Mouse (Mus musculus) right cerebral cortex, postnatal 4 days (tissue): ENCODE results near the gene Orai3.
"Not testable (repeated sequence)": the region's sequence is repeated elsewhere in the genome, so short reads cannot be mapped to it uniquely, and the experiment has no call there.

Experiments
- DNase-seq: peaks from one replicate; pipeline ENCODE4 v3.0.0-alpha.2; 2022

Orai3 gene

DNA sequence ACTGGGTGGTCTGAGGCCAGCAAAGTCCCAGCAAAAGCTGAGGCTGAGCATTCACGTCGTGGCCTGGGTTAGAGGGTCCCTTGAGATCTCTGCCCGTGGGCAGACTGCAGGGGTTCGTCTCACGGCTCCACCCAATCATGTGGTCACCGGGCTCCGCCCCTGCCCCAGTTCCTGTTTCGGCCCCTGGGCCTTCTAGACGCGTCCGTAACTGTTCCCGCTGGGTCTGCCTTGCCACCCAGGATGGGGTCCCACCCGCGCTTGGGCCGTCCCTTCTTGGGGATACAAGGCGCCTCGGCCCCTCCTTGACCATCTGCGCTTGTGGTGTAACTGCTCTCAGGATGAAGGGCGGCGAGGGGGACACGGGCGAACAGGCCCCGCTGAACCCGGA is at the start of gene Orai3:
Gene Orai3, plus strand, starts transcription at position 165 of the 388 bp plus-strand sequence.
- DNase-seq = peak; percentile 78

DNA sequence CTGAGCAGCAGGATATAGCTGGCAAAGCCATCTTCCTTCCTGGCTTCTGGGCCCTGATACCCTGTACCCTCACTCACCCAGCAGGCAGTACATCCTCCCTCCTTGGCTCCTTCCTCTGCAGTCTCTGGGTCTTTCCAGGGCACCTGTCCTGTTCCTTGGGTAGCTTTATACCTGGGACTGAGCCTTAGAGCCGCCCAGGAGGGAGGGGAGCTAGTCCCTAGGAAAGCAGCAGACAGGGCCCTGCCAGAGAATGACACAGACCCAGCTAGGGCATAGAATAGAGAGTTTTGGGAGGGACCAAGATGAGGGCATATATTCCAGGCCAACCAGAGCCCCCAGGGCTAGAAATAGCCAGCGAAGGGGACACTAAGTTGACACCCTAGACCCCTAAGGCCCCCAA is 44.1 kb upstream of the Orai3 start:
- no peak for DNase-seq

DNA sequence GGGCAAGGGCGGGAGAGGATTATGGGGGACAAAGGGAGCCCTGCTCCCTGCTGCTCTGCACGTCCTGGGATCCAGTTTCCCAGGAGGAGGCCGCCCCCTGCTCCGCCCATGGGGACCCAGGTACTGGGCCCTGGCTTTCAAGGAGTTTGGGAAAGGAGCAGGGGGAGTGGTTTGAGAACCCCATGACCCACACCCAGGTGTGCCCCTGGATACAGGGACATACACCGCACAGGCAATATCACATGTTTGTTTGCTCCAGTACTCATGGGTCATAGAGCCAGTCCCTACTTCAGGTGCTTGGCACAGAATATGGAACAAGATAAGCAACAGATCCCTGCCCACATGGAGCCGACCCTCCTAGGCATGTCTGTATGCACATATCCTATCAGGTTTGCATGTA is 43.7 kb upstream of the Orai3 start:
- no peak for DNase-seq

DNA sequence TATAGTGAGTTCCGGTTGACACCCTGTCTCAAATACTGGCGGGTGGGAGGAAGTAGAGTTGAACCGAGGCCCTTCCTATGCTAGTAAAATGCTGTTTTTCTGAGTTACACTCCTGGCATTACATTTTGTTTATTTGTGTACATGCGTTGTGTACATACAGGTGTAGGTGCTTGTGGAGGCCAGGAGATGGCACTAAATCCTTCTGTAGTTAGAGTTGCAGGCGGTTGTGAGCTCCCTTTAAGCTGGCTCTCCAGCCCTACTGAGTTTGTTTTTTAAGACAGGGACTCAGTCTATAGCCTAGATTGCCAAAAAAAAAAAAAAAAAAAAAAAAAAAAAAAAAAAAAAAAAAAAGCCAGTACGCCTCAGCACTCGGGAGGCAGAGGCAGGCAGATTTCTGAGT is 41.7 kb upstream of the Orai3 start:
- no peak for DNase-seq

DNA sequence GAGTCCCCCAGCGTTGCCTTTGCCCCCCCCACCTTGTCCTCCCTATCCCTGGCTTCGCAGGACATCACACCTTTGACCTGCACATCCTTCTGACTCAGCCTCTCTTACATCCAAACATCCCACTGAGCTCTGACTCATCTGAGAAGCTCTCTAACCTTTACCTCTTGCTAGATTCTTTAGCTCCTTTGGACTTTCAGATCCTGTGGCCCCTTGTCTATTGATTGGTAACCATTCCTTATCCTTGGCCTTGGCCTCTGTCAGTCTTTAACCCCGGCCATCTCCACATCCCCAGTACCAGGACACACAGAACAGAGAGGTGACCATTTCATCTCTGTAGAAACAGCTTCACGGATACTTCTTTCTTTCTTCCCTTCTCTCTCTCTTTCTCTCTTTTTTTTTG is 39.4 kb upstream of the Orai3 start:
- no peak for DNase-seq

DNA sequence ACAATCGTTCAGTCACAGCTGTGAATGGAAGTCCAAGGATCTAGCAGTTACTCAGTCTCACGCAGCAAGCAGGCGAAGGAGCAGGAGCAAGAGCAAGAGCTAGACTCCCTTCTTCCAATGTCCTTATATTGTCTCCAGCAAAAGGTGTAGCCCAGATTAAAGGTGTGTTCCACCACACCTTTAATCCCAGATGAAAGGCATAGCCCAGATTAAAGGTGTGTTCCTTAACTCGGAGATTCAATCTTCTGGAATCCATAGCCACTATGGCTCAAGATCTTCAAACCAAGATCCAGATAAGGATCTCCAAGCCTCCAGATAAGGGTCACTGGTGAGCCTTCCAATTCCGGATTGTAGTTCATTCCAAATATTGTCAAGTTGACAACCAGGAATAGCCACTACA is 37.5 kb upstream of the Orai3 start, which contains the start of gene Ctf2:
Gene Ctf2, minus strand, starts transcription at position 101 of the 400 bp plus-strand sequence.
- not testable (repeated sequence) for DNase-seq

DNA sequence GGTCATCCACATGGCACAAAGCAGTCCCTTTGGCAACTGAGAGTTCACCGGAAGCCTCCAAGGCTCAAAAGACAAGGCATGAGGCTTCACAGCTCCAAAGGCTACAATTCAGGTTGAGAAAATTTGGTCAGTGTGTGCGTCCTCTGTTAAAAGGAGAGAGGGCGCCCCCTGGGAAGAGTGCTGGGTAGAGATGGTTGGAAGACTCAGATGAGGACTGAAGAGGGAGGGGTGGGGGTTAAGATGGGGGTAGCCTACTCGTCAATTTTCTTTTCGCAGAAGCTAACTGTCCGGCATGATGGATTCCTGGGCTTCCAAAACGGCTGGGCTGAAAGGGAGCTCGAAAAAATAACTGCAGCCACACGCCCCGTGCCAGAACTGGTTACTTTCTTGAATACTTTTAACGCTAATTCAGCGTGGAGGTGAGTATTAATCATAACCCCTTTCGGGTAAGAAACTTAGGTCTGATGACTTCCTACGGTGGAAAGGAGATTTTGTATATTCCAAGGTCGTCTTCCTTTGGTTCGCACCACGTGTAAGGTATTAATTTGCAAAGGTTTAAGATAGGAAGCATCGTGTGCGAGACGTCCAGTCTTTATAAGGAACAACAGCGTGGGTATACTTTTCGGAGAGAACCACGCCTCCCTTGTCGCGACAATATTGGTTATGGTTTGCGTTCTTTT is 25.1 kb upstream of the Orai3 start, which contains the start of gene Fbxl19:
Gene Fbxl19, plus strand, starts transcription at position 178 of the 680 bp plus-strand sequence.
- peak; percentile 83 for DNase-seq

DNA sequence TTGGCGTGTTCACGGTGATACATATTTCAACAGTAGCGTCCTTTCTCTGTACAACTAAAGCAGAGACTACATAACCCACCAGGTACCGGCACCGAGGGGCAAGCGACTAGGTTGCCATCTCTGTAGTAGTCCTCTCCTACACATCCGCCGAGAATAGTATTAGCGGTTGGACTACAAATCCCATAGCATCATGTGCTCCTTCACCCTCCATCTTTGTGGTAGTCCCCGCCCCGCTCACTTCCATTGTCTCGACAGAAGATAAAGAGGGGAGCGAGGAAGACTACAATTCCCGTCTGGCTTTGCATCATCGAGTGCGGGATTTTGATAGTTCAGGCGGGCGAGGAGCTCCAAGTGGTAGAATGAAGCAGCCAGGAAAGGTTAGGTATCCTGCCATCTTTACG is 24.4 kb upstream of the Orai3 start:
- DNase-seq = peak; percentile 81

DNA sequence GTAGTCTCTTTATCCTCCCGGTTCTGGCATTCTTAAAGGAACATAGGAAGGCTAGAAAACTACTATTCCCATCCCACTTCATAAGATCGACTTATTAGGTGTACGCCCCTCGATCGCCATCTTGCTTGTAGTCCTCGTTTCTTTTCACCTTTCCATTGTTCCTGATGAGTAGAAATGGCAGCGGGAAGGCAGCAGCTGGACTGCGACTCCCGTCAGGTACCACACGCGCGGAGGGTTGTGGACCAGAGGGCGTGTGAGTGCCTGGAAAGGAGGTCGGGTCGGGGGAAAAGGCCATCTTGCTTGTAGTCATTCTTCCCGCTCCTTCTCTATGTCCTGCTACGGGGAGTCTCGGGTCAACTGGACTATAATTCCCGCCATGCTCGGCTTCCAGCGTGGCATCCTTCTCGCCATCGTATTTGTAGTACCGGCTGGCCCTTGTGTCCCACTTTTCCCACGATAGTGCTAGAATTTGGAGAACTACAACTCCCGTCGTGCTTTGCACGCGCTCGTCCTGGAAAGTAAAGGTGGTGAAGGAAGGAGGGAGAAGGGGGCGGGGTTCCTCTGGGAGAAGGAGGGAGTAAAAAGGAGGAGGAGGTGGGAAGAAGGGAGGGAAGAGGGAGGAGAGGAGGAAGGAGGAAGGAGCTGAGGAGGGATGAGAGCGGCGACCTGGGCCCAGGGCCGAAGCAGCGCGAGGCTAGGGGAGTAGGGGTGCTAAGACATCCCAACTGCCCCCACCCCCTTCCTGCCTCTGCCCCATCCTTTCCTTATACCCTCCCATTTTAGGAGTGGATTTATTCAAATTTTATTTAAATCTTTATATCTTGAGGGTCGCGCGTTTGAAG is 23.7 kb upstream of the Orai3 start:
- peak; percentile 87 for DNase-seq

DNA sequence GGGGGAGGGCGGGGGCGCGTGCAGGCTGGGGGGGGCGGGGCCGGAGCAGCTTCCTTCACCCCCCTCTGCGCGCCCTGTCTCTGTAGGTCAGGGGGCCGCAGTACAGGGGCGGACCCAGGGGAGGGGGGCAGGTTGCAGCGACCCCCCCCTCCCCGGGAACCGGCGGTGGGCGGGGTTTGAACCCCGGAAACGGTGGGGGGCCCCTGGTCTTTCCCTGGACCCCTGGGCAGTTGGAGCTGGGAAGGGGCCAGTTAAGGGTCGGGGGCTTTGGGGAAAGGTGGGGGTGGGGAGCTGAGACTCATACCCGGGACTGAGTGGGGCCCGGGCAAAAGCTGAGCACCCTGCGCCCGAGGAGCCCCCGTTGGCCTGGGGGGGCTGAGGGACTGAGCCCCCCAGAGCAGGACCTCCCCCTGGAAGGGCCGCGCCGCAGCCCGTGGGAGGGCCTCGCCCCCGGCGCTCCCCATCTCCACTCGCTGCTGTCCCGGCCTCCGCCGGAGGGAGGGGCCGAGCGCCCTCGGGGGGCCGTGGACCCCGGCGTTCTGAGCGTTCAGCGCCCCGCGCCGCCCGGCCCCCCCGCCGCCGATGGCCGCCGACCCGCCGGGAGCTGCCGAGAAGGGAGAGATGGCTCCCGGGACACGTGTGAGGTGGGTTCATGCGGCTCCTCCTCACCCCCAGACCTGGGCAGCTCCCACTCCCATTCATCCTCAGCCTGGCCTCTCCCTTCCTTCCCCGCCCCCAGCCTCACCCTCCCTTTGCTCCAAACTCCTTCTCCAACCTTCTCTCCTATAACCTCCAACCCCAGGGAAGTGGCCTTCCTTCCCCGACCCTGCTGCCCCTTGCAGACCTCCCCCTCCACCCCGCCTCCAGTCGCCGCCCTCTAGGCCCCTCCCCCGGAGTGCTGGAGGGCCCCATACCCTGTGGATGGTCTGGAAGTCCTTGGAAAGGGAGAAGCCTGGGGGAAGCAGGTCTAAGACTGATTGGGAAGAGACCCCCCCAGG is 22.8 kb upstream of the Orai3 start:
- DNase-seq = peak; percentile 55

DNA sequence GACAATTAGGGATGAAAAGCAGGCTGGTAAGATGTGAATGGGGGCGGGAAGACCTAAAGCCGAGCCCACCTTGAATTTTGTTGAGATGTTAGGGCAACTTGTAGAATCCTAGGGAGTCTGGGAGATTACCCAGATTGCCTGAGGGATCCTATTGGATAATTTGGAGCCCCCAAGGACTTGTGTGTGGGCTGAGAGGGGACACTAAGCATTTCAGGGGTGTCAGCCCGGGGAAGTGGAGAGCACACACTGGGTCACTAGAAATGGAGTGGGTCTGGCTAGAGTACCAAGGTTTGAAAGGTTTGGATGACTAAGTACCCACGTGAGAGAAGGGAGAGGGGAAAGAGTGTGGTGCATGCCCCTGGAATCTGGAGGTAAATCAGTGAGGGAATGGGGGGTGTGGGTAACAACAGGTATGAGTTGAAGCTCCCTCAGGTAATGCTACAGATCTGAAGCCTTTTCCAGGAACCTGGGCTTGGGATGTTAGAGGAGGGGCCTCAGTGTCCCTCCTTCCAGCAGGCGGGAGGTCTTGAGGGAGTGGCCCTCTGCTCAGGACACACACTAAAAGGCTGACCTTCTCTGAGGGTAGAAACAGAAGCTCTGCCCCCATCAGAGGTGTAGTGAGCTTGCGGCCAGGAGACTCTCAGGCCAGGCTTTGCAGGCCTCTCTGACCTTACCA is 21.9 kb upstream of the Orai3 start:
- DNase-seq = no peak

DNA sequence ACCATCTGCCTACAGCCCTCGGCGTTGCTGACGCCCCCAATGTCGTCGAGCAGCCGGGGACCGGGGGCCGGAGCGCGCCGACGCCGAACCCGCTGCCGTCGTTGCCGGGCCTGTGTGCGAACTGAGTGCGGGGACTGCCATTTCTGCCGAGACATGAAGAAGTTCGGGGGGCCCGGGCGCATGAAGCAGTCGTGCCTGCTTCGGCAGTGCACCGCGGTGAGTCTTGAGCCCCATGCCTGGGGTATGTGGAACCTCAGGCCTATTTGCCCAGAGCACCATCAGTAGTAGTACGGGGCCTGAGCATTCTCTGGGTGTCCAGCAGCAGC is 21.4 kb upstream of the Orai3 start:
- no peak for DNase-seq

DNA sequence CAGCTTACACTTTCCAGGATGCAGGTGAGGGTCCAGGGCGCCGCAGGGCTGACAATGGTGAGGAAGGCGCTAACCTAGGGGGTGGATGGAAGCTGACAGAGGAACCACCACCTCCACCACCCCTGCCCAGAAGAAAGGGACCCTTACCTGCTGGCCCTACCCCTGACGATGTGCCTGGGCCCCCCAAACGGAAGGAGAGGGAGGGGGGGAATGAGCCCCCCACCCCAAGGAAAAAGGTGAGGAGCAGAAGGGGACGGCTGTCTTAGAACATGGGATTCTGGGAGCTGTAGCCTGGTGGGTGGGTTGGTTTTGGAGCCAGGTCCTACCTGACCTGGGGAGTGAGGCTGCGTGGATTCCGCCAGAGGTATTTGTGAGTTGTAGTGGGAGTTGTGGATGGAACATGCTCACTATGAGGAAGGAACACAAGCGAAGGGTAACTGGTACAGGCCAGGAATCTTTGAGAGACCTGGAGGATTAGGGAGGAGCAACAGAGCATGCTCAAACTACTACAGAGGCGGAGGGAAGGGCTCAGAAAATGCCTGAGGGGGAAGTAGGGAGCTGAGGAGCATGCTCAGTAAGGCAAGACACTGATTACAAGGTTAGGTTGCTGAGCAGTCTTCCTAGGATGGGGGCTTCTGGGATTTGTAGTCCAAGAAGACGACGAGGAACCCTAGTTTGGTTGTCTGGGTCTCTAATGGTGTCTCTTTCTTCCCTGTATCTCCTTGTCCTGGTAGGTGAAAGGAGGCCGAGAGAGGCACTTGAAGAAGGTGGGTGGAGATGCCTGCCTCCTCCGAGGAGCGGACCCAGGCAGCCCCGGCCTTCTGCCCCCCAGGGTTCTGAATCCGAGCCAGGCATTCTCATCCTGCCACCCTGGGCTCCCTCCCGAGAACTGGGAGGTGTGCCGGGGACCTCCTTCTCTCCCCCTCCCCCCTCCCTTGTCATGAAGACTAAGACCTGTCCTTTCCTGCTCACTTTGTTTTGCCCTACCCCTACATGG is 19.2 kb upstream of the Orai3 start:
- DNase-seq = no peak

DNA sequence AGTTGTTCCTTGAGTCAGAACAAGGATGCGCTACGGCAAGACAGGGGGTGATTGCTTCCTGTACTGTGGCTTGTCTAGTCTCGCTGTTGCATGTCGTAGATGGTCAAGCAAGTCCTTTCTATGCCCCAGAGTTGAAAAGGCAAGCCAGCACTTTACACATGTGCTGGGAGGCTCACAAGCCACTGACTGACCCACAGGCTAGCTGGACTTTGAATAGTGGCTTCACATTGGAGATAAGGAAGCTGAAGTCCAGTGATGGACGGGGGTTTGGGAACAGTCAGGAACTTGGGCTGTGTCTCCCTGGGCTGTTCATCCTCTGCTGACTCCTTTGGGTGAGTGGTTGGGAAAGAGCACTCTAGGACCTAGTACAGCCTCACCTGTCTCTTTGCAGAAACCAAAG is 18.0 kb upstream of the Orai3 start:
- no peak for DNase-seq

DNA sequence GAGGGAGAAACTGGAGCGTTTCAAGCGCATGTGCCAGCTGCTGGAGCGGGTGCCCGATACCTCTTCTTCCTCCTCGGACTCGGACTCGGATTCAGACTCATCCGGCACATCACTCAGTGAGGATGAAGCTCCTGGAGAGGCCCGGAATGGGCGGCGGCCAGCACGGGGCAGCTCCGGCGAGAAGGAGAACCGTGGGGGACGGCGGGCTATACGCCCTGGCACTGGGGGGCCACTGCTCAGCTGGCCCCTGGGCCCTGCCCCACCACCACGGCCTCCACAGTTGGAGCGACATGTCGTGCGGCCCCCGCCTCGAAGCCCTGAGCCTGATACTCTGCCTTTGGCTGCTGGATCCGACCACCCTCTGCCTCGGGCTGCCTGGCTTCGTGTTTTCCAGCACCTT is 17.5 kb upstream of the Orai3 start:
- DNase-seq = no peak

DNA sequence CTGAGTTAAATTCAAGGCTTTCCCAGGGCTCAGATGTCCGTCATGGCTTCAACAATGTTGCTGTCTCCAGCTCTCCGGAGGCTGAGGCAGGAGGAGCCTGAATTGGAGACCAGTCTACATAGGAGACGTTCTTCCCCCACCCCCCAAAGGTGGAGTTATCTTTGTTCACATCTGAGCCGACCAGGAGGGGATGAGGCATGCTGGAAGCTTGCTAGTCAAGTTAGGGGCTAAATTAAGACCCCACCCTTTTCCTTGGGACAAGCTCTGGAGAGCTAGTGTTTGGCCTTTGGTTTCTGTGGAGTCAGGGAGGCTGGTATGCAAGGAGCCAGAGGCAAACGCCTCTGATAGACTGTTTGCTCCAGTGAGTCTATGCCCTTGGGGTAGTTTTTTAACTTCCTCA is 16.5 kb upstream of the Orai3 start:
- DNase-seq = no peak

DNA sequence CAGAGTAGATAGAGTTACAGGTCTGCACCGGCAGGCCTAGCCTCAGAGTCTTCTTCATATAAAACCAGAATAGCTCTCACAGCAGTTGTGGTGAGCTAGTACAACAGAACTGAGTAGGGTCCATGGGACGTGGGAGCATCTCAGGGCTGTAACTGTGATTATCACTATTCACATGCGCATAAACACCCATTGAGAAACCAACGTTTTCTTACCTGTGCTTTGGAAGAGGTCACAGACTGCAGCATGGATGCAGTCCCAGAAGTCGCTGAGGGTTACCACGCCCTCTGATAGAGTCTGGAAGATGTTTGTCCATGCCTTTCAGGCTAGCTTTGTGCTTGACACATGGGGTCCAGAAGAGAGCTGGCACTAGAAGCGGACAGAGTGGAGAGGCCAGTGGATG is 15.9 kb upstream of the Orai3 start:
- no peak for DNase-seq

DNA sequence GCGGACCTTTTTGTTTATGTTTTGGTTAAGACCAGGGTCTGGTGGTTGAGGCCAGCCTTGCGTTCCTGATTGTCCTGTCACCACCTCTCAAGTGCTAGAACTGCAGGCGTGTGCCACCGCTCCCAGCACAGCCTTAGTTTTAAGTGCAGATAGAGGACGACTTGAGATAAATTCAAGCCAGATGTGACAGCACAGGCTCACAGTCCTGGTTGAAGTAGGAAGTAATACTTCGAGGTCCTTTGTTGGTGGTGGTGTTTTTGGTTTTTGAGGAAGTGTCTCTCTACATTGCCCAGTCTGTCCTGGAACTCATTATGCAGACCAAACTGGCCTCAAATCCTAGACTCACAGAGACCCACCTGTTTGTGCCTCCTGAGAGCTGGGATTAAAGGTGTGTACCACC is 9.9 kb upstream of the Orai3 start:
- no peak for DNase-seq

DNA sequence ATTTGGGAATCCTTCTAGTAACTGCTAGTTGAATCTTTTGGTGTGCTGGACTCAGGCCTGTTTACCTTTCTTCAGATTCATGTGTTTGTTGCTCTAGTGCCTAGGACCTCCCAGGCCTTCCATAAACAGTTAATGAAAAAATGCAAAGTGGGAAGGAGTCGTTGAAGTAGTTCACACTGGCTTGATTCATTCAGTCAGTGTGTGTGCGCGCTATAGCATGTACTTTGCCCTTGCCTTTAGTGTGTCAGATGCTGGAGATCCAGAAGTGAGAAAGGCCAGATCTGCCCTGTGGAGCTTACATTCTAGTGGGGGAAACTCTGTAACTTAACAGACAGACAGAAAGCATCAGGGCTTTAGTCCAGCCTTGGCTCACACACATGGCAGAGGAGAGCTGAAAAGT is 9.1 kb upstream of the Orai3 start:
- no peak for DNase-seq

DNA sequence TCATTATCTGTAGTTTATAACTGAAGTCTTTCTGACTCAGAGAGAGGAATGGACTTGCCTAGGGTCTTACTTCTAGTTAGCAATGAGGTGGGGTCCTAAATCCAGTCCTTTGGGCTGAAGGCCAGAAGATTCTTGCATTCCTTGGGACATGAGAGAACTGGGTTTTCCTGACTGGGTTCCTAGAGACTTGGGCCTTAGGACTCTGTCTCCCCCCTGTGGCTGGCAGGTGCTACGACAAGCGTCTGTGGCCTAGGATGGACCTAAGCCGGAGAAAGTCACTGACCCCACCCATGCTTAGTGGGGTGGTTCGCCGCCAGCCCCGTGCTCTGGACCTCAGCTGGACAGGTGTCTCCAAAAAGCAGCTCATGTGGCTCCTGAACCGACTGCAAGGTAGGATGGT is 8.6 kb upstream of the Orai3 start:
- peak; percentile 50 for DNase-seq

DNA sequence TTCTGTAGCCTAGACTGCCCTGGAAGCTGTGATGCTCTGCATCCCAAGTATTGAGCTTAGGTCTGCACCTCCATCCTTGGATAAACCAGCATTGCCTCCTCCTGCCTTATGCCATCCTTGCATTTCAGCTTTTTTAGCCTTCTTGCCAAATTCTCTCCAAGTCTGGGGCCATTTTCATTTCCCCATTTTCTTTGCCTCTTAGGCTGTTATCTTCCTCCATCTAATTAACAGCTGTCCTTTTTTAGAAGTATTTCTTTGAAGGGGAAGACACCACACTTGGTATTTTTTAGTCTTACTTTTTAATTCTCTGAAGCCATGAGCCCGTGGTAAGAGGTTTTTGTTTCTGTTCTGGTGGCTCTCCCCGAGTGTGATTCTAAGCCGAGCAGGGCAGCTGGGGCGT is 6.0 kb upstream of the Orai3 start:
- no peak for DNase-seq
